Mouse (Mus musculus) erythroblast, embryonic 14.5 days (primary cell): ENCODE data around the gene Tm9sf3.

Experiments used
- GATA1 ChIP-seq: IDR thresholded peaks from 2 replicates; pipeline ENCODE4 v1.6.1; 2012; ENCODE audit warnings: low read length, inconsistent platforms, mixed read lengths
- TAL1 ChIP-seq: IDR thresholded peaks from 3 replicates; pipeline ENCODE4 v1.6.1; 2012; ENCODE audit warnings: low read length, inconsistent platforms, mixed read lengths

DNA sequence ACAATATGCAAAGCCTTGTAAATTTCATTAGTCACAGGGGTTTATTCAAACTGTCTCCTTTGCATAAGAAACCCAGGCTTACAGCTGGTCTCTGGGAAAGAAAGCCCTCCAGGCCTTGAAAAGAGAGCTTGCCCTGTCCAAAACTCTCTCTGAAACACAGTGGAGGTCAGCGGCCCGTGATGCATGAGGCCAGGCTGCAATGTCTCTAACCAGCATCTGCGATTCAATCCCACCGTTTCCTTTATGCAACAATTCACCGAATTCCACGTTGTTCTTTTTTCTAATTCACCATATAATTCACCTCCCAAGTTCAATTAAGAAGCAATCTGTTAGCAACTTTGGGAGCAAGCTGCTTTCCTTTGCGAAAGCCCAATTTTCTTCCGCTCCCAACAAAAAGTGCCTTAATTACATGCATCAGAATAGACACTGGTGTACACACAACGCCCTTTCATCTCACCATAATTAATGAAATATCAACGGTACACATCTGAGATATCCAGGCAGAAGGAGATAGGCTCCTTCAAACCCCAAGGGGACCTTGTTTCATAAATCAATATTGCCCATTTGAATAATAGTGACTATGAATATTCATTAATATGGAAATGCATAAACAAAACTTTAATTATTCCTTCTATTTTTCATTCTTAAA lies 99.2 kb downstream of the Tm9sf3 start:
- no peak for TF ChIP-seq GATA1
- no peak for TF ChIP-seq TAL1
